Mouse (Mus musculus): ENCODE measurements at regions not wholly inside any gene's neighbourhood (a gene's known extent, or its start where the extent isn't known, plus 50 kb on each side); places are given as distances from the start of the nearest gene placed in this dataset.

DNA sequence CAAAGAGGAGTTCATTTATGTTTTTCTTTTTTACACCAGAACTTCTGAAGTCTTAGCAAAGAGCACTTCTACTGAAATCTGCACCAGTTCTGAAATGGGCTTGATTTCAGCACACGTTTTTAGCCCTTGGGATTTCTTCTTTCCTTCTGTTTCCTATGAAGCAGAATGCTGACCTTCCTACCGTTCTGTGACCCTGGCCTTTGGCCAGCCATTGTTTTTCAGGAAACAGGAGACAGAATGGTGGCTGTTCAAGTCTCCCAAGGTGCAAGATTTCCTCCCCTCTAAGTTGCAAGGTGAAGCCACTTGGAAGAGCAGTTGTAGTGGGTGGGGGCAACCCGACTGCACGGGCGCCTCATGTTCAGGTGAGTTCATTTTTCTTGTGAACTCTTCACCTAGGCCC is 236.3 kb upstream of the Gm10295 start:
- TF ChIP-seq POLR2A (IDR thresholded peaks at IDR 0.05; ENCODE audit: insufficient read depth, low read length) (no peak), CTCF (IDR thresholded peaks at IDR 0.05; ENCODE audit: low read depth, low read length) (no peak), EP300 (IDR thresholded peaks at IDR 0.05; ENCODE audit: insufficient read depth, low read depth, low read length) (no peak)
